ENCODE assay signal across 10 mouse cellular contexts in the genomic region with DNA sequence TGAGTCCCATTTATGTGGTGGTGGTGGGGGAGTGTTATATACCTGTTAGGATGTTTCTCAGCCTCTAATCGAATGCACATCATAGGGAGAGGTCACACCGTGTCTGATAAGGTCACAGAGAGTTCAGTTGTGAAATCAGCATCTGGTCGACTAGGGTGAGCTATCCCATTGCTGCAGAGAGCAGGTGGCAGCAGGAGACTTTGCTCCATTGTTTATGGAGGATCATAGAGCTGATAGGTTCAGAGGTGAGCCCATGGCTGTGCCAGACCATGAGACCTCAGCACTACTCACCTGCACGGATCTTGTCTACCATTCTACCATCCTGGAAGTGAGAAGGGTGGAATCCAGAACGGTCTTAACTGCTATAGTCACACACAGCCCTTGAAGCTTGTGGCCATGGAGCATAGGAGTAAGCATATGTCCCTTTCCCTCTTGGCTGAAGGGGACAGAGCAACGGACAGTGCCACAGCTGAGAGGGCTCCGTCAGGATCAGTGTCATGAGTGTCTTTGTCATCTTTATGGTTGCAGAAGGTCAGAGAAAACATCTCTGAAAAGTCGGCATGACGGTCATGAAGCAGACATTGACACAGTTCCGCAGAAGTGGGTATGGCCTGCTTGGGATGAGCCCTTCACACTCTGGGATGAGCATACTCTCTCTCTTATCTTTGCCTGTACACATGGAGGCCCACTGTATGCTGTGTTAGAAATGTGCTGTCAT. TPM values are rescaled to one million over a fixed set of nuclear protein-coding genes. Genes with fewer than 3 reads are reported as not detected.
A peak's percentile ranks its signal among the peaks of the same experiment; 100 is the strongest.
DNase-seq lines count a peak whose midpoint lies in the region; ATAC-seq and TF ChIP-seq lines count a peak whose summit lies in the region.
"Had no signal": no experiment of that assay in that cellular context is flagged by ENCODE, and none has a peak within 500 bp of the region (broad histone marks: within the 10 kb centered on the region; RNA-seq: fewer than 3 reads in every experiment).

No protein-coding gene starts in this region.

- H3K9me3 ChIP-seq in kidney, postnatal 0 days (replicated peaks; ENCODE audit: low read length) = 0 out of 2 replicates have a peak, but pooled peaks cover 12% of the 10 kb centered on the region
- H3K9me3 ChIP-seq in embryonic facial prominence, embryonic 12.5 days = peaks cover 58% of the 10 kb centered on the region
- no peaks in the 10 kb centered on the region for H3K9me3 ChIP-seq in liver, embryonic 16.5 days (replicated peaks; ENCODE audit: control insufficient read depth, low read length)

- no peaks in the 10 kb centered on the region for H3K36me3 ChIP-seq in kidney, postnatal 0 days (ENCODE audit: insufficient read depth, low read length)
- no peaks in the 10 kb centered on the region for H3K36me3 ChIP-seq in kidney, adult 2 months (ENCODE audit: control insufficient read depth, insufficient read depth, low read length)
- H3K36me3 ChIP-seq in embryonic facial prominence, embryonic 12.5 days = no peaks in the 10 kb centered on the region
- H3K36me3 ChIP-seq in liver, embryonic 16.5 days (ENCODE audit: control insufficient read depth, insufficient read depth) = no peaks in the 10 kb centered on the region
- H3K36me3 ChIP-seq: neural tube, embryonic 13.5 days had no signal

- H3K27ac ChIP-seq in kidney, postnatal 0 days = no peak overlapping the region
- H3K27ac ChIP-seq in kidney, adult 2 months (ENCODE audit: insufficient read depth, low read depth, low read length) = no peak overlapping the region
- no peak overlapping the region for H3K27ac ChIP-seq in embryonic facial prominence, embryonic 12.5 days
- H3K27ac ChIP-seq in liver, embryonic 16.5 days (ENCODE audit: low read length) = no peak overlapping the region
- H3K27ac ChIP-seq: neural tube, embryonic 13.5 days had no signal

- no peaks in the 10 kb centered on the region for H3K4me1 ChIP-seq in kidney, postnatal 0 days (replicated peaks; ENCODE audit: insufficient read depth, low read length)
- no peaks in the 10 kb centered on the region for H3K4me1 ChIP-seq in kidney, adult 2 months (ENCODE audit: control insufficient read depth, insufficient read depth, low read length)
- H3K4me1 ChIP-seq in embryonic facial prominence, embryonic 12.5 days = no peaks in the 10 kb centered on the region
- H3K4me1 ChIP-seq in liver, embryonic 16.5 days (ENCODE audit: control insufficient read depth, low read depth, low read length) = peaks cover 2% of the 10 kb centered on the region; the same call in 1 of the 2 replicates
- H3K4me1 ChIP-seq: neural tube, embryonic 13.5 days had no signal

- ATAC-seq in kidney, postnatal 0 days (replicated peaks; ENCODE audit: low FRiP score, low read depth) = peak; percentile 26
- ATAC-seq in embryonic facial prominence, embryonic 12.5 days (ENCODE audit: insufficient number of reproducible peaks, insufficient read depth, low FRiP score, low TSS enrichment) = peak; percentile 32
- ATAC-seq in erythroid progenitor cell, adult 5-6 weeks (replicated peaks; ENCODE audit: low FRiP score, poor library complexity, severe bottlenecking) = peak; percentile 8
- peak; percentile 58 for ATAC-seq in liver, embryonic 16.5 days (ENCODE audit: low read depth)

- H3K4me3 ChIP-seq in kidney, postnatal 0 days (replicated peaks; ENCODE audit: low read depth, low read length) = no peak overlapping the region
- H3K4me3 ChIP-seq in kidney, adult 2 months (ENCODE audit: insufficient read depth, low read depth, low read length) = no peak overlapping the region
- no peak overlapping the region for H3K4me3 ChIP-seq in embryonic facial prominence, embryonic 12.5 days
- H3K4me3 ChIP-seq in liver, embryonic 16.5 days (ENCODE audit: low read depth, low read length) = no peak overlapping the region
- H3K4me3 ChIP-seq: neural tube, embryonic 13.5 days had no signal

- H3K27me3 ChIP-seq in kidney, postnatal 0 days (ENCODE audit: insufficient read depth, low read length) = no peaks in the 10 kb centered on the region
- no peaks in the 10 kb centered on the region for H3K27me3 ChIP-seq in kidney, adult 2 months (replicated peaks; ENCODE audit: control insufficient read depth, insufficient read depth, low read length)
- H3K27me3 ChIP-seq in embryonic facial prominence, embryonic 12.5 days = no peaks in the 10 kb centered on the region
- no peaks in the 10 kb centered on the region for H3K27me3 ChIP-seq in liver, embryonic 16.5 days (ENCODE audit: control insufficient read depth, insufficient read depth, low read depth, low read length)
- H3K27me3 ChIP-seq: neural tube, embryonic 13.5 days had no signal

- no peak overlapping the region for H3K4me2 ChIP-seq in kidney, postnatal 0 days (ENCODE audit: low read length)
- H3K4me2 ChIP-seq in embryonic facial prominence, embryonic 12.5 days (replicated peaks) = no peak overlapping the region
- no peak overlapping the region for H3K4me2 ChIP-seq in liver, embryonic 16.5 days (ENCODE audit: low read depth, low read length)
- H3K4me2 ChIP-seq: neural tube, embryonic 13.5 days had no signal

- TF ChIP-seq POLR2A in kidney, adult 2 months (IDR thresholded peaks at IDR 0.05; ENCODE audit: low read depth, low read length) = no peak

- no peak overlapping the region for H3K9ac ChIP-seq in kidney, postnatal 0 days (ENCODE audit: low read depth, low read length)
- no peak overlapping the region for H3K9ac ChIP-seq in embryonic facial prominence, embryonic 12.5 days
- no peak overlapping the region for H3K9ac ChIP-seq in liver, embryonic 16.5 days (ENCODE audit: low read depth, low read length)
- H3K9ac ChIP-seq: neural tube, embryonic 13.5 days had no signal

- no peak for TF ChIP-seq CTCF in kidney, postnatal 0 days (IDR thresholded peaks at IDR 0.05; ENCODE audit: low read depth)
- no peak for TF ChIP-seq CTCF in kidney, adult 2 months (conservative IDR thresholded peaks at IDR 0.05; ENCODE audit: insufficient read depth, insufficient read length, low read depth, low read length)

- DNase-seq in kidney, postnatal 0 days (ENCODE audit: low spot score) = no peak
- no peak for DNase-seq in kidney, adult 2 months
- DNase-seq in layer of hippocampus, postnatal 10 days (ENCODE audit: low spot score in 2 of 2) = no peak
- DNase-seq in ovary, postnatal 36 days (ENCODE audit: low spot score) = no peak
- DNase-seq: cerebellum, postnatal 36 days; gastrocnemius, postnatal 14 days had no signal

- WGBS in kidney, postnatal 0 days = 60% methylated on average over 10 of the region's 10 CpGs
- 60% methylated on average over 10 of the region's 10 CpGs for WGBS in kidney, adult 2 months
- WGBS in embryonic facial prominence, embryonic 12.5 days = 62% methylated on average over 10 of the region's 10 CpGs
- WGBS in liver, embryonic 16.5 days (ENCODE audit: insufficient replicate concordance) = 46% methylated on average over 10 of the region's 10 CpGs

RNA-seq across cellular contexts. Expression of gene Trpm8, which starts 6.9 kb away (rescaled TPM):
- polyA plus RNA-seq in kidney, postnatal 0 days (2015; fragmentation: Nextera tagmentation; extraction: Ambion mirVana) = not detected in 2 replicates
- polyA plus RNA-seq in kidney, adult 2 months (2012; rRNA removed) = not detected in 2 replicates
- not detected in 2 replicates for polyA plus RNA-seq in embryonic facial prominence, embryonic 12.5 days (2016; fragmentation: Nextera tagmentation; extraction: Ambion mirVana)
- total RNA-seq in erythroid progenitor cell, adult 5-6 weeks (2015; ENCODE audit: low replicate concordance) = not detected in 2 replicates
- not detected in 2 replicates for total RNA-seq in erythroid progenitor cell, adult 5-6 weeks (2017; ENCODE audit: low replicate concordance)
- not detected in 2 replicates for polyA plus RNA-seq in liver, embryonic 16.5 days (2015; fragmentation: Nextera tagmentation; extraction: Ambion mirVana)
- under 1 TPM; 0.51 to 0.71 TPM for total RNA-seq in layer of hippocampus, postnatal 10 days (2021)
- total RNA-seq: gastrocnemius, postnatal 14 days had no signal

RNA-seq across cellular contexts. Expression of gene Hjurp, which starts 7.0 kb away (rescaled TPM):
- 56.3 and 62.7 TPM in 2 replicates for polyA plus RNA-seq in kidney, postnatal 0 days (2015; fragmentation: Nextera tagmentation; extraction: Ambion mirVana)
- polyA plus RNA-seq in kidney, adult 2 months (2012; rRNA removed) = 12.8 and 14.5 TPM in 2 replicates
- polyA plus RNA-seq in embryonic facial prominence, embryonic 12.5 days (2016; fragmentation: Nextera tagmentation; extraction: Ambion mirVana) = 231 and 234 TPM in 2 replicates
- 297 and 306 TPM in 2 replicates for total RNA-seq in erythroid progenitor cell, adult 5-6 weeks (2015; ENCODE audit: low replicate concordance)
- total RNA-seq in erythroid progenitor cell, adult 5-6 weeks (2017; ENCODE audit: low replicate concordance) = 349 and 388 TPM in 2 replicates
- polyA plus RNA-seq in liver, embryonic 16.5 days (2015; fragmentation: Nextera tagmentation; extraction: Ambion mirVana) = 69.3 and 71.4 TPM in 2 replicates
- total RNA-seq in layer of hippocampus, postnatal 10 days (2021) = 10 to 100 TPM; 44.8 to 49.1 TPM

RNA-seq across cellular contexts. Expression of gene Mroh2a, which starts 57.6 kb away (rescaled TPM):
- polyA plus RNA-seq in kidney, postnatal 0 days (2015; fragmentation: Nextera tagmentation; extraction: Ambion mirVana) = 0.60 and 0.66 TPM in 2 replicates
- 0.08 TPM in 2 replicates for polyA plus RNA-seq in kidney, adult 2 months (2012; rRNA removed)
- 0.80 and 1.6 TPM in 2 replicates for polyA plus RNA-seq in embryonic facial prominence, embryonic 12.5 days (2016; fragmentation: Nextera tagmentation; extraction: Ambion mirVana)
- total RNA-seq in erythroid progenitor cell, adult 5-6 weeks (2015; ENCODE audit: low replicate concordance) = not detected in 2 replicates
- 0.30 and 0.64 TPM in 2 replicates for total RNA-seq in erythroid progenitor cell, adult 5-6 weeks (2017; ENCODE audit: low replicate concordance)
- polyA plus RNA-seq in liver, embryonic 16.5 days (2015; fragmentation: Nextera tagmentation; extraction: Ambion mirVana) = 0.54 and 0.61 TPM in 2 replicates
- under 1 TPM; 0.07 to 0.87 TPM for total RNA-seq in layer of hippocampus, postnatal 10 days (2021)
- total RNA-seq: gastrocnemius, postnatal 14 days had no signal

Comparison
In these comparisons a context has a peak if more than half of its experiments do, and no peak if none do; other contexts are left out.
1. ATAC-seq: peak in every context shown above with its lines; median percentile 58 in liver, embryonic 16.5 days; 32 in embryonic facial prominence, embryonic 12.5 days; 26 in kidney, postnatal 0 days; 8 in erythroid progenitor cell, adult 5-6 weeks.